Mouse (Mus musculus): ENCODE results near the gene Mup1. TPM values are rescaled to one million over a fixed set of nuclear protein-coding genes. Genes with fewer than 3 reads are reported as not detected.

The Mup1 gene
- polyA plus RNA-seq (2021; fragmentation: Nextera tagmentation): not detected in 2 replicates
- long read RNA-seq, experiment 1: 0 reads
- long read RNA-seq, experiment 2: 0 reads

GRCm38 (mm10) chr4:60501860-60502259 is at the start of gene Mup1:
Gene Mup1, minus strand, starts transcription at chr4:60501960.

Other genes starting within 250 kb of the Mup1 start
- not detected in 2 replicates for gene Mup9, start 80.0 kb downstream of the Mup1 start, polyA plus RNA-seq (2021; fragmentation: Nextera tagmentation)
- gene Mup10, start 80.2 kb upstream of the Mup1 start, polyA plus RNA-seq (2021; fragmentation: Nextera tagmentation): not detected in 2 replicates
- 0.35 TPM in 1 of 2 replicates, not detected in the other for gene Mup11, start 160.5 kb upstream of the Mup1 start, polyA plus RNA-seq (2021; fragmentation: Nextera tagmentation)
- not detected in 2 replicates for gene Mup12, start 239.4 kb upstream of the Mup1 start, polyA plus RNA-seq (2021; fragmentation: Nextera tagmentation)